Mouse (Mus musculus) heart, postnatal 0 days (tissue): Measurements from ENCODE around the gene Litaf.

Experiments used
- CTCF ChIP-seq: IDR thresholded peaks from 2 replicates; pipeline ENCODE4 v1.5.1; 2016; ENCODE audit warnings: antibody characterized with exemption, control low read depth, low read depth
- EP300 ChIP-seq: IDR thresholded peaks from 2 replicates; pipeline ENCODE4 v1.6.1; 2016; ENCODE audit warnings: antibody characterized with exemption, low read depth

DNA sequence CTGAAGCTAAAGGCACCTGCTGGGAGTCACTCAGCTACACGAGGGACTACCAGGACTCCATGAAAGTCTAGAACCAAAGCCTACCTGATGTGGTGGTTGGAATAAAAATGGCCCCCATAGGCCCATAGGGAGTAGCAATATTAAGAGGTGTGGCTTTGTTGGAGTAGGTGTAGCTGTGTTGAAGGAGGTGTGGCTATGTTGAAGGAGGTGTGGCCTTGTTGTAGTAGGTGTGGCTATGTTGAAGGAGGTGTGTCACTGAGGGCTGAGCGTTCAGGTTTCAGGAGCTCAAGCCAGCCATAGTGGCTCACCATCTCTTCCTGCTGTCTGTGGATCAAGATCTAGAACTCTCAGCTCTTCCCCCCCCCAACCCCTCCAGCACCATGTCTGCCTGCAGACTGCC, 125.3 kb downstream of the Litaf start:
- no peak for TF ChIP-seq EP300
- TF ChIP-seq CTCF = no peak
